Mouse (Mus musculus) thymus, postnatal 14 days (tissue): Measurements from ENCODE around the gene Gpr162.
A peak's percentile ranks its signal among the peaks of the same experiment; 100 is the strongest.

Experiments used
- DNase-seq: peaks from one replicate; pipeline ENCODE4 v3.0.0; 2021

Gene Gpr162

DNA sequence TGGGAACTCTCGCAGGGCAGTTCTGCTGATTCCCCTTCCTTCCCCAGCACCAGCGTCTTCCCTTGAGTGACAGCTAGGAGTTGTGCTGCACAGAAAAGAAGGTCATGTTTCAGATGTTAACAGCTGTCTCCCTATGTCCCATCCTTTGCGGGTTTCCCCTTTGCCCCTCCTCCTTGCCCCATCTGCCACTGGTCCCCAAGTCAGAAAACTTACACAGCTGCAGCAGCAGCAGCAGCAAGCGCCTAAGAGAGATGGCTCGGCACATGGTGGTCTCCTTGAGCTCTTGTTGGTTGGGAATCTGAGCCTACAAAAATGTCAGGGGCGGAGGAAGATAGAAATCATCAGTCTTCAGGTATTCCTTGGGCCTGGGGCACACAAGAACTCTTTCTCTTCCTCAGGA lies 15.6 kb upstream of the Gpr162 start:
- peak; percentile 84 for DNase-seq

DNA sequence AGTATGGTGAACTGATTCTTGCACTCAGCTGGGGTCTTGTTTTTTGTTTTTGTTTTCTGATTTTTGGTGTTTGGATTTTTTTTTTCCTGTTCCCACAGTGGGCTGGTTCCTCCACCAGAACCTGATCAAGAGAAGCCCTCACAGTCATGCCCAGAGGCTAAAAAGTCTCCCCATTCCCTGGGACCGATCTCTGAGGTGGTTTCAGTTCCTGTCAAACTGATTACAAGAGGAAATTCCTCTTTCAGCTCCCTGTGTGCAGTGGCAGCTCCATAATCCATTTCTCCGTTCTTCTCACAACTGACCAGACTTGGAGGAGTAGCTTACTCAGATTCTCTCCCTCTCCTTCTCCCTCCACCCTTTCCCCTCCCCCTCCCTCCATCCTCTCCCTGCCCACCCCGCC lies 10.6 kb upstream of the Gpr162 start:
- DNase-seq, result no peak

DNA sequence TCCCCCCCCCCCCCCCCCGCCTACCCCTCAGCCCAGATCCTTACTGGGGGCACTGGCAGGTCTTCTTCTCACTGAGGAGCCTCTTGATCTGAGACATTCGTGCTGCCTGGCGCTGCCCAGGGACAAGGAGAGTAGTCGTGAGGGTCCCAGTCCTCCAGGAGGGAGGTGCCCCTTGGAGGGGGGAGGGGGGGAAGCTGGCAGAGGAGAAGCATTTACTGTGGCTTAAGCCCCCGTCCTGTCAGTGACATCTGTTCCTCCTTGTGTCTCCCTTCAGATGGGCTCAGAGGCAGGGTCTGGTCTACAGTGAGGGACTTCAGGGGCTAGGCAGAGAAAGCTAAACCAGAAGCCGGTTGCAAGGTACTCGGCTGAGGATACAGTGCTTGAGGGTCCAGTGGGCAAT lies 2.8 kb upstream of the Gpr162 start:
- DNase-seq, result peak; percentile 28

DNA sequence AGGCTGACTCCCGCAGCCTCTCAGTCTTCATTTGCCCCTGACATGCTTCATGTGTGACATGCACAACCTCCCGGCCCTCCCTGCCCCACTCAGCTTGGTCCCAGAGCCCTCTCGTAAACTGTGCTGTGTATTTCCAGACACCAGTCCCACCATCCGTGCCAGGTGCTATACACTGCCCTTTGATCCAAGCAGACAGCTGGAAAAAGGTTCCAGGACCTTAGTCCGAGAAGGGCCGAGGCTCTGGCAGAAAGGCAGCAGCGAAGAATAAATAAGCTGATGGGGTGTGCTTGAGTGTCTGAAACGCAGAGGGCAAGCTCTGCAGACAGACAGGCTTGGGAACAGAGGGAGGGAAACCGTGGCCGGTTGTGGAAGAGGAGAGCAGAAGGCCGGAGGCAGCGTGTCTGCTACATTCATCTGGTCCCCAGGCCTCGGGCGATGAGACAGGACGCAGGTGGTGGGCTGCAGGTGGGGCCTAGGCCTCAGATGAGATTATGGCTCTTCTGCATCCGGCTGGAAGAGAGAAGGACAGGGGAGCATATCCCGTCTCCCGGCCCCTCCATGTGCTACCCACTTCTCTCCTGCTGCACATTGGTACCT lies 2.1 kb upstream of the Gpr162 start:
- no peak for DNase-seq

DNA sequence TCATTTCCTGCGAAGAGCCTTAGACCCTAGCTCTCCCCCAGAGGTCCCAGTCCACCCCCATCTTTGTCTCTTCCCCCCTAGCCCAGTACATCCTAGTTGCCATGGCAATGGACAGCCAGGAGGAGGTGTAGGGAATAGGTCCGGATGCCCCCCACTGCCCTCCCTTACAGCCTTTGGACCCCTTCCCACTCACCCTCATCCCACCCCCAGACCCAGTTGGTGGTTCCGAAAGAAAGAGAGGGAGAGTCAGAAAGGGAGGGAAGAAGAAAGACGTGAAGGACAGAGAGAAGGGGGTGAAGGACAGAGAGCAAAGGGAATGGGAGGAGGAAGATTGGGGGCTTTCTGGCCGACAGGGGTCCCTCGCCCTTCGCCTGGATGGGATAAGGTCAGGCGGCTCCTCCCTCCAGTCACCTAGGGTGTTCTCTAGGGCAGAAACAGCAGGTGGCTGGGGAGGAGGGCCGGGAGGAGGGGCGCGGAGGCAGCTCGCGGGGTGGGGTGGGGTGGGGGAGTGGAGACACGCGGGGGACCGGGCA lies 592 bp downstream of the Gpr162 start:
- peak; percentile 88 for DNase-seq

DNA sequence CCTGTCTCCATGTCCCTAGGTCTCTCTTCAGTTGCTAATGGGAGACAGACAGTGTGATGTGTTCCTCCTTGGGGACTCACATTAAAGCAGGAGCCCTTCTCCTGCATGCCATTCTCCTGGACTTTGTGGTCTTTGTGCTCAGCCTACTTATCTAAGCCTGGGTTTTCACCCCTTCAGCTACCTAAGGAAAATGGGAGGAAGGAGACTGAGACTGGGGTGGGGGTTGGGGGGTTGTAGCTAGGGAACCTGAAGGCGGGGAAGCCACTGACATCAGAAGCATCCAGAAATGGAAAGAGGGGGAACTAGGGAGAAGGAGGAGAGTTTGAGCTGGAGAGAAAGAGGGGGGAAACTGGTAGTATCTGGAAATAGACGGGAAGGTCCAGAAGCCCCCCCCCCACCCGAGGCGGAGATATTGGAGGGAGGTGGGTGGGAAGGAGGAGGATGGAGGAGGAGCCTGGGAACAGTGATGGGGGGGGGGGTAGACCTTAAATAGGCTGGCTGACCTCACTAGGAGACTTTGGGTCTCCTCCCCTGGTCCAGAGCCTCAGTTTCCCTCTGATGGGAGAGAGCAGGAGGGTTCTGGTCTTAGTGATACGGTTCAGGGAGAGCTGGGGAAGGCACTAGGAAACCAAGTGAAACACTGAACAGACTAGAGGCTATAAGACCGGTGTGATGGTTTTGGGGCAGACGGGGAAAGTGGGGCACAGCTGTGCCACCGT lies 1.2 kb downstream of the Gpr162 start:
- no peak for DNase-seq

DNA sequence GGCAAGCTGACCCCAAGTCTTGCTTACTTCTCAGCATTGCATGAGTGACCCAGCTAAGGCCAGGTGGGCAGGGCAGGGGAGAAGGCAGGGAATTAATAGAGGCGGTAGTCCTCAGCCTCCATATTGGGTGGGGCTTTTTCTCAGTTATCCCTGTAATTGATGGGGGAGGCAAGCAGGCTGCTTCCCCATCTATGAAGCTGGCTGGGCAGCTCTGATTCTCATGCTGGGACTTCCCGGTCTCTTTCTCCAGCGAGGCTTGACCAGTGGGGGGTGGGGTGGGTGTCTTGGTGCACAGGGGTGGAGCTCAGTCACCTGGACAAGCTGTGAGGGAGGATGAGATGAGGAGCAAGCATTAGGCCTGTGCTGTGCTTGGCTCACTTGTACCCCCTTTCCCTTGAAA lies 2.0 kb downstream of the Gpr162 start:
- no peak for DNase-seq

DNA sequence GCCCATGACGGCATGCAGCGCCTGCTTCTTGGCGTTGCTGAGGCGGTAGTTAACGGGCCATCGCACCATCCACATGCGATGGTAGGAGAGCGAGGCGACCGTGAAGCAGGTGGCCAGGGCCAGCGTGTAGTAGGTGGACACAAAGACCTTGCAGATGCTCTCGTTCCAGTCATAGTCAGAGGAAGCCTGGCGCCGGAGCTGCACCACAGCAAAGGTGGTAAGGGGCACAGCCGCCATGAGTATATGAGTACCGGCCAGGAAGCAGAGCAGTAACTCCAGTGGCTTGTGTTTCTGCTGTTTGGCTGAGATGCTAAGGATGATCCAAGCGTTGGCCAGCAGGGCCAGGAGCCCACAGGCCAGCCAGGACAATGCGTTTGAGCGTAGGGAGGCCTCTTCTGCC lies 2.5 kb downstream of the Gpr162 start:
- DNase-seq, result peak; percentile 23

DNA sequence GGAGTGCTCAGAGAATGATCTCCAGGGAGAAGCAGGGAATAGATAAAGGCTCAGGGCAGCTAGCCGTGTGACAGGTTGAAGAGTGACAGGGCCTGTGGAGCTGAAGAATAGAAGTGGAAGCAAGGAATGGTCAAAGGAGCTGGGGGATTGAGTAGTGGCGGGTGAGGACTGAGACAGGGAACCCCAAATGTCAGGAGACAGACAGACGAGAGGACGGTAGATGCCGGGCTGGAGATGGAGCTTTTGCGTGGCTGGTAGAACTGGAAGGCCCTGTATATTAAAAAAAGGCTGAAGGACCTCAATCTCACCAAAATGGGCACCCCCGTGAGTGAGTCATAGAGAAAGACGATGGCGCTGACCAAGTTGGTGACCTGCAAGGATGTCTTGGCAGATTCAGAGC lies 3.3 kb downstream of the Gpr162 start:
- DNase-seq, result no peak

DNA sequence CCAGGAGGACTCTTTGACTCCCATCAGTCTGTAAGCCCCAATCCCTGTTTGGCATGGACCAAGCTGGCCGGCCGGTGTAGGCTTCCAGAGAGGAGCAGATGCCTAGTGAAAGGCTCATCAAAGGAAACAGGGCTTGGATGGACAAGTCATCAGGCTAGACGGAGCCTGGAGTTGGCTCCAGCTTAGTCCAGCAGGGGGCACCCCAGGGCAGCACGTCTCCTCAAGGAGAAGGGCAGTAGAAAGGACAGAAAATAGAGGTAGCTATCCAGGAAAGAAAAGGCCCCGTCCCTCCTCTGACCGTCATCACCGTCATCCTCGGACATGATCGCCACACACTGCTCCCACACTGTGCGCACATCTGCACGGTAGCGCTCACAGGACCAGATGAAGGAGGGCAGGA lies 4.1 kb downstream of the Gpr162 start:
- peak; percentile 93 for DNase-seq

DNA sequence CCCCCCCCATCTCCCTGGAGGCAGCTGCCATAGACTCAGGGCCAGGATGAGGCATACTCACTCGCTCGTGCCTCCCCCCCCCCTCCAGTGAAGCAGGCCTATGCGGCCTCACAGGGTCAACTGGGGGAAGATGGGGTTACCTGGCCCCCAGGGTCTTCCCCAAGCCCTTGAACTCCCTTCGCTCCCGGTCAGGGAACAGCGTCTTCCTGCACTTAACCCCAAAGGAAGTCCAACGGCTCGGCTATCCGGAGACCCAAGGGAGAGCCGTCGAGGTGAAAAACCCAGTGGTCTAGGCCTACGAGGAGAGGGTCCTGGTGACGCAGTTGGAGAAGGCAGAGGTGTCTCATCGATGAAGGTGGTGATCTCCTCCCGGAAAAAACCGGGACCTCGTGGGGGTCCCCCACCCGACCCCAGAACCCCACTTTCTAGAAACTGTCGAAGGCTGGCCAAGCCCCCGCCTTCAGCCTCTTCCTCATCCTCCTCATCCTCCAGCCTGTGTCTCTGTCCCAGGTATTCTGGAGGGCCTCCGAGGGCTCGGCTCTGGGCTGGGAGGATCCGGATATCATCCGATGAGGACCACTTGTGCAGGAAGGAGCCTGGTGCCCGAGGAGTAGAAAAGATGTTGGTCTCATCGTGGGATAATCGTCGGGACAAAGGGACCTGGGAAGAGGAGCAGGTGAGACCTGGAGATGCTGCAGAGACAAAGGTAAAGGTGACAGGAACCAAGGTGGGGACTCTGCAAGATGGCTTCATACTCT lies 5.0 kb downstream of the Gpr162 start:
- DNase-seq, result no peak

DNA sequence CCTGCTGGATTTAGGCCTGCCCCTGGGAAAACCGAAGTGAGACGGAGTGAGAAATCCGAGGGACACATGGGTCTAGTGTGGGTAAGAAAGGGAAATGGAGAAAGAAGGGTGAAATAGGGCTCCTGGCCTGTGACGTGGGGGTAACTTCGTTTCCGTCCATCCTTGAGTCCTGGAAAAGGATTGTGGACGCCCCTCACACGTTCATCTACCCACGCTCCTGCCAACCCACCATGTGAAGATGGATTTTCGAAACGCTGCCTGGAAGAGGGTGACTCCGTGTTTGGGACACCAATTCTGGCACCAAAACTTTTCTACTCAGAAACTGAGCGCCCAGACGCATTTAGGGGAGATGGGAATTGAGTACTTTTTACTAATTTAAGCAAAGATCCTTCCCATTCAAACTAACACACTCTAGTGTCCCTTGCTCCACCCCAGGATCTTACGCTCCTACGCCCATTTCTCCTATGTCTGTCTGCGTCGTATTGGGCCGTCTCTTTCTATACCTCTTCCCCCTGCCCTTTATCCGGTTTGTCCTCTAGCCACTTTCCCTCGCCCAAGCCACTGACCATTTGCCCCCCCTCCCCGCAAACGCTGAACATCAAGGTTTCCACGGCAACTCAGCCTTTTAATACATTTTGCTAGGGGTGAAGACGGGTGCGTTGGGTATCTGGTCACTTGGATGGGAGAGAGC lies 5.8 kb downstream of the Gpr162 start:
- DNase-seq, result peak; percentile 24

DNA sequence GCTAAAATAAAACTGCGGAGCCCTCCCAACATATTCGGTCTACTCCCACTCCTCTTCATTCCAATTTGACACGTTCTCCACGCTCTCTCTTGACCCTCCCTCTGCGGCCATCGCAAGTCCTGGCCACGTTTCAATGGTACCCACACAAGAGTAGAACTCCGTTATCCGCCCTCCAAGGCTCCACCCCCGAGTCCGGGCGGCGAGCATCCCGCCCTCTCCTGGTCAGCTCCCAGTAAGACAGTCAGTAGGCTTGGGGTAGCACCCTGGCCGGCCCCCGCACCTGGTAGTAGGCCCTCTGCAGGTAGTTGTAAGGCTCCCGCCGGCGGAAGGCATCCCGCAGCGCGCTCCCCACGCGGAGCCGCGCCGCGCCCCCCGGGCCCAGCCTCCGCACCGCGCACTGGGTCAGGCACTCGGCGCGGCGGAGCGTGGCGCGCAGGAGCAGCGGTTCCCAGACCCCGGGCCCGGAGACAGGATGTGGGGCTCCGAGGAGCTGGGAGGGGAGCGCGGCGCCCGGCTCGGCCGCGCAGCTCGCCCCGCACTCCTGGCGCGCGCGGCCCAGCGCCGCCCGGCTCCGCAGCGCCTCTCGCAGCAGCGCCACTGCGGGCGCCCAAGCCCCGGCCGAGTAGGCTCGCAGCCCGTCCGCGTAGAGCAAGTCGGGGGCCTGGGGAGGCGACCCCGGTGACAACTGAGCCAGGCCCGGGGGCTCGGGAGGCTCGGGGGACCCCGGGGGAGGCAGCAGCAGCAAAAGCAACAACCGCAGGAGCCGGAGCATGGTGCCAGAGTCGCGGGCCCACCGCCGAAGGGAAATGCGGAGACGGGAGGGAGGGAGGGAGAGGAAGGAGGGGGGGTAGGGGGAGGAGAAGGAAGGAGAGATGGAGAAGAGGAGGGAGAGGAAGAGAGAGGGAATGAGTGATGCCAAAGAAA lies 6.6 kb downstream of the Gpr162 start, which contains the start of gene P3h3:
Gene P3h3 (minus strand): TSS at position 837 of the 924 bp plus-strand sequence.
- DNase-seq, result peak; percentile 87

DNA sequence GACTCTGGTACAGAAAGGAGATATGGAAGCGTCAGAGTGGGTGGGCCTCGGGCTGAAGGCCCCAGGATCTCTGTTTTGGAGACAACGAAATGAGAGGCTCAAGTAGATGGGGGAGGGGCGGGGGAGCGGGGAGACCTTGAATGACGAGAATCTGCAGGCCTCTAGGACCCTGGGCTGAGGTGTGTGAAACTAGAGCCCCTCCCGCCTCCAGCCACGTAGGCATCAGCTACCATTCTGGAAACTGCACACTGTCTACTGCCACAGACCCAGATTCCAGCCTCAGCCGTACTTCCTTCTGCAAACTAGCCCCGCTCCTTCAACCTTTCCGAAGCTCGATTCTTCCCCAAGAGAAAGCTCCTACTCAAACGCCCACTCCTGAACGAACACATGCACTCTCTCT lies 7.5 kb downstream of the Gpr162 start:
- DNase-seq, result peak; percentile 19

DNA sequence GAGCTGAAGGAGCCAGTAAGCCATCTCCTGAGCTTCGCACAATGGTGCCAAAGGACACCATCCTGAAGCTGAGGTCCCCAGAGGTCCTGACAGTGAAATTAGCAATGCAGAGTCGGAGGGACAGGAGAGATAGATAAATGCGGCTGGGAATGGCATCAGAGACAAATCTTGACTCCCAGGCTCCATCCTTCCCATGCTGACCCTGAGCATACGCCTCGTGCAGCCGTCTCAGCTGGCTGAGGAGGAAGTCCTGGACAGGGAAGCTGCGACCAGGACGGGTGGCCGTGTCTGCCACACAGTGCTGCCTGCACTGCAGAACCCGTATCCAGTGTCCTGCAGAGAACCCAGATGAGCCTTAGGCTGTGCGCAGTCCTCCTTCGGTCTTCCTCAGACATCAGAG lies 9.1 kb downstream of the Gpr162 start:
- no peak for DNase-seq

DNA sequence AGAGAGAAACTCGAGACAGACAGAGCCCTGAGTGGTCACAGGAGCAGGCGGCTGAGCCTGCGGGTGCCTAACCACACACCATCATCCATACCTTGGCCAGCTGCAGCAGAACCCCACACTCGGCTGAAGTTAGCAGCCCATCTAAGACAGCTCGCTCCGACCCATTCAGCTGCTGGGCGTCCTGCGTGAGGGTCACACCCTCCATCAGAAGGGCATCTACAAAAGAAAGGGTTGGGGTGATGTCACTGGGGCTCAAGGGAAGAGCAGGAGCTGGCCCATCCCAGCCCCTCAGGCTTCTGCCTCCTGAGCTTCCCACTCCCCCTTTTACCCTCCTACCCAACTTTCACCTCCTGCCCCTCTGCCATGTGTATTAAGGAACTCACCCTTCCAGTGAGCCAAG lies 13.2 kb downstream of the Gpr162 start:
- DNase-seq, result no peak

DNA sequence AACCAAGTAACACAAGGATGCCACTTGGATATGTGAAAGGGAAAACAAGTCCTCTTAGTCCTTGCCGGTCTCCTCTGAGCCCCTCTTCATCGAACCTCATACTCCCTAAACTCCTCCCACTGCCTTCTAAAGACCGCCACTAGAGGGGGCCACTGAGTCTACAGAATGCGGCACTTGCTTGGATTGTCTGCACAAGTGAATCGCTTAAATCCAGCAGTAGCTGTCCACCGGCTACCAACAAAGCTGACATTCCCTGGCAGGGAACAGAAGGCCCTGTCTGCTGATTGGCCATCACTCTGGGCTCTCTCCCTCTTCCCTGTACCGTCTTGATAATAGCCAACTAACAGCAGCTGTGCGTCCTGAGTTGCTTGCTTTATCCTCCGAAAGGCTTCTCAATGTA lies 16.5 kb downstream of the Gpr162 start:
- DNase-seq, result peak; percentile 95

DNA sequence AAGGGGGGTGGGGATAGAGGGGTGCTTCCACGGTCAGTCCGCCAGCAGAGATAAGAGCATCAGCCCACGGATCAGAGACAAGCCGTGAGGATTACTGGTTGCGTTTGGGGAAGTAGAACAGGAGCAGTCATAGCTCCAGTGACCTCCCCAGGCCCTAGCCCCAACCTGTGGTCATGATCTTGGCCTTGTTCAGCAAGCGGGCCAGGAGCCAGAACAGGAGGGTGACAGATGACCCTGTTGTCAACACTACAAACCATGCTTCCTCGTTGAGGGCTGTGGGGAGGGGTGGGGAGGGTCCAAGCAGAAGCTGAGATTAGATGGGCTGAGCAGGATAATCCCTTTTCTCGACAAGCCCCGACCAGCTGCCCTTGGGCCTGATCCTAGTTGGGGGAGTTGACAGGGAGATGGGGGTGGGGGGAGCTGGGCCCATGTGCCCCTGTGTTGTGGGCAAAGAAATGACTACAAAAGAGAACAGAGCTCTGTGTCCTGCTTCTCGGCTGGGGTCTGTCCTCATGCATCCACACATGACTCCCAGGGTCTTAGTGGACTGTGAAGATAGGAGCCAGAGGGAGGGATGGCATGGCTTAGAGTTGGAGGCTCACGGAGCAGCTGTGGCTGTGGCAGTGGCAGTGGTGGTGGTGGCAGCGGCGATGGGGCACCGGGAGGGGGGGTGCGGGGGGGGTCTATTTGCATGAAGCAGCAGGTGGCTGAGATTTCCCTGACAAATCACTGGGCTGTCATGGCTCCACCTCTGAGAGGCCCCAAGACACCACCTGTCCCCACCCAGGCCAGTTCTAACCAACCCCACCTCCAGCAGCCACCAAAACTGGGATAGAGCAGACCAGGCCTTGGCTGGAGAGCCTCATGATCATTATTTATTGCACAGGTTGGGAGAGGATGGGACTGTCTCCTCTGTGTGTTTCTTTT lies 23.3 kb downstream of the Gpr162 start, which contains the start of gene Gnb3:
Gene Gnb3 (minus strand): TSS at position 35 of the 927 bp plus-strand sequence.
- no peak for DNase-seq

DNA sequence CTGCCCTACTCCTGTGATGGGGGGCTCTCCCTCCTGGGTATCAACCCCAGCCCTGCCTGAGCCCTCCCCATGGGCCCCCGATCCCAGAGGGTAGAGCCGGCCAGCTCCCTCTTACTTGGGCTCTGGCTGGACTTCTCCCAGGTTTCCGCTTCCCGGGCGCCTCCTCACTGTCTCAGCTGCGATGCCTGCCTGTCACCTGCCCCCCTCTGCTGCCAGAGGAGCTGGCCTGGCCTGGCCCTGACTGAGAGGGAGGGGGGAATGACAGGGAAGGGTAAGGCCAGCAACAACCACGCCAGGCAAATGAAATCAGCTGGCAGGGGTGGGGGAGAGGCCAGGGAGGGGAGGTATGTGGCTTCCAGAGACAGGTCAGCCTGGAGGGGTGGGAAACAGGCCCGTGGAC lies 24.0 kb downstream of the Gpr162 start:
- DNase-seq, result no peak

DNA sequence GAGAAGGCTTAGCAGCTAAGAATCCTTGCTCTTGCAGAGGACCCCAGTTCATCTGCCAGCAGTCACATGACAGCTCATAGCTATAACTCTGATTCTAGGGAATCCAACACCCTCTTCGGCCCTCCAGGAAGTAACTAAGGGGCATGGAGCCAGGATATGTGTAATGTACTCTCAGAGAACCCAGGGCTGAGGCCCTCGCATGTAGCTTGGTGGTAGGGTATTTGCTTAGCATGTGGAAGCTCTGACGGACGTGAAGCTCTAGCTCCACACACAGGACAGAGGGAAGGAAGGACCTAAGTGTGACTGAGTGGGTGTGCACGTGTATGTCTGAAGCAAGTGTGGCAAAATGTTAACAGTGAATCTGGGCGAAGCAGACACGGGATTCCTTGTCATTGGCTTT lies 27.4 kb downstream of the Gpr162 start:
- DNase-seq, result no peak

DNA sequence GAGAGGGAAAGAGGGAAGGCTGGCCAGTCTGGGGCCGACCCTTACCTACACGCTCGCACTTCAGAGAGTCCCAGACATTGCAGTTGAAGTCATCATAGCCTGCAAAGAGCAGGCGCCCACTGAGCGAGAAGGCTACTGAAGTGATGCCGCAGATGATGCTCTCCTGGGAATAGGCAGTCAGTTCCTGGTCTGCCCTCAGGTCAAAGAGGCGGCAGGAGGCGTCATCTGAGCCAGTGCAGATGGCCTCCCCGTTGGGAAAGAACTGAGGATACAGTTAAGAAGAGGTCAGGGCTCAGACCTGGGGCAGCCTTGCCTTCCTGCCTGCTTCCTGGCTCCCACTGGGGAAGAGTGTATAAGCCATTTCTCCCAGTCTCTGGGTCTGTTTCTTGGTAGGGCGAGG lies 28.3 kb downstream of the Gpr162 start:
- no peak for DNase-seq
